8 mouse cellular contexts compared by ENCODE assay signal in the genomic region with DNA sequence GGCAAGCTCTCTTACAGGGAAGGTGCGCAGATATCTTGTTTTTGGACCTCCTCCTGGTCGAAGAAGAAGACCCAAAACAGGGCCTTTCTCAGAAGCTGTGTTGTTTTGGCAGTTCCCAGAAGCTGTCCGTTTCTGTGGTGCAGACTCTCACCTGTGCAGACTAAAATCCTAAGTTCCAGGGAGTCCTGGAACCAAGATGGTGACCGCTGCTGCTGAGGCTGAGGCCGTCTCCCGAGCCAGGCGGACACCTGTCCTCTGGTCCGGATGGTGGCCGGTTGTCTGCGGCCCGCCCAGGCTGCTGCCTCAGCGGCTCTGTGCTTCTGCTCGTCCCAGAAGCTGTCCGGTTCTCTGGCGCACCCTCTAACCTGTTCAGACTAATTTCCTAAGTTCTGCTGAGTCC.
DNase-seq lines count a peak whose midpoint lies in the region.

No protein-coding gene starts in this region.

- peak; percentile 64 for DNase-seq in adrenal gland, postnatal 10 days
- DNase-seq in cerebellum, postnatal 36 days, result peak; percentile 47 to 73
- peak; percentile 99 for DNase-seq in heart, adult 11 months
- peak; percentile 63 for DNase-seq in kidney, postnatal 10 days
- DNase-seq in left cerebral cortex, adult 11 months (ENCODE audit: low spot score), result peak; percentile 70
- DNase-seq in lung, postnatal 36 days, result peak; percentile 59
- peak; percentile 68 to 78 for DNase-seq in spleen, adult 18-20 months
- DNase-seq in urinary bladder, adult 2 months (ENCODE audit: low spot score), result peak; percentile 100

Comparison
In these comparisons a context has a peak if more than half of its experiments do, and no peak if none do; other contexts are left out.
1. Peak in every context shown above with its lines: DNase-seq.